Mouse (Mus musculus): ENCODE measurements around the gene Dydc2. TPM values are rescaled to one million over a fixed set of nuclear protein-coding genes. Genes with fewer than 3 reads are reported as not detected.

The Dydc2 gene
- total and polyA plus RNA-seq, 2 experiments: not detected

DNA sequence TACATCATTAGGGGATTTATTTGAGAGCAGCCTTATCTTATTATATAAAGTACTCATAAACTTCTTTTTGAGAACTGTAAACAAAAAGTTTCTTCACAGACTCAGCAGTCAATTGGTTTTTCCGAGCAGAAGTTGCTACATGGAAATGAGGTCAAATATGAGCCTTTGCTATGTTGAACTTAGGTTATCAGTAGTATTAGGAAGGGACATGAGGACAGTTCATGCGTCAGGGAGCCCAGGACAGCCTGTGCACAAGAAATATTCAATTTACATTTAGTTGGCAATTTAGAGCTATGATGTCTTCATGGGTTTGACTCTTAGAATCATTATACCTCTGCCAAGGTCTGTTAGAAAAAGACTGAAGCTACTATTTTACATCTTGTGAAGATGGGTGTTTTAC, 33.3 kb upstream of the Dydc2 start:
- H3K27ac ChIP-seq (replicated peaks; ENCODE audit: insufficient read depth, low read depth, low read length): peak overlapping the region; percentile 62; the same call in 1 of the 2 replicates

DNA sequence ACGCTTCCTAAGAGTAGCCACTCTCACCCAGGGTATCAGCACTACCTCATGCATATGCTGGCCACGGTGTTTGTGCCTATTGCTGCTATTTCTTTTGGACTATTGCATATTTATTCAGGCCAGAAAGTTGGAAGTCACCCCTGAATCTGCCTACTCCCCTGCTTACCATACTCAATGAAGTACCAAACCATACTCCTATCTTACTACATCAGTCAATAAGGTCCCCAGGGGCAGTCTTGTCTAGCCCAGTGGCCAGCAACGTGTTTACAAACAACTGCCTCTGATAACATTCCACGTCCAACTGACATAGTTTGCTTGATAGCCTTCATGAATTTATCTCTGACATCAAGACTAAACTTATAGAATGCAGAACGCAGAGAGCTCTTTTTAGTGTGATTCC, 32.2 kb upstream of the Dydc2 start:
- WGBS: 25% methylated on average over 5 of the region's 5 CpGs

More for the DNA sequence above, 33.3 kb upstream of the Dydc2 start:
- peaks cover 17% of the 10 kb centered on the region for H3K36me3 ChIP-seq (ENCODE audit: control insufficient read depth, insufficient read depth, low read length)
- TF ChIP-seq CTCF (IDR thresholded peaks at IDR 0.05; ENCODE audit: low read depth, low read length): no peak
- no peak for TF ChIP-seq POLR2A (IDR thresholded peaks at IDR 0.05; ENCODE audit: extremely low read depth, insufficient read depth, low read length)
- H3K27me3 ChIP-seq (ENCODE audit: control insufficient read depth, insufficient read depth, low read length): no peaks in the 10 kb centered on the region
- no peak overlapping the region for H3K4me3 ChIP-seq (ENCODE audit: insufficient read depth, low read depth, low read length)
- peak; percentile 97 for DNase-seq (ENCODE audit: extremely low read depth, low read depth, low spot score)
- H3K9ac ChIP-seq (ENCODE audit: low read depth, low read length): no peak overlapping the region
- WGBS: 4% methylated on average over 2 of the region's 2 CpGs
- H3K79me2 ChIP-seq (ENCODE audit: control insufficient read depth, insufficient read depth, low read length): peaks cover 14% of the 10 kb centered on the region; the same call in 1 of the 2 replicates
- H3K4me1 ChIP-seq (ENCODE audit: control insufficient read depth, insufficient read depth, low read length): peaks cover 27% of the 10 kb centered on the region

DNA sequence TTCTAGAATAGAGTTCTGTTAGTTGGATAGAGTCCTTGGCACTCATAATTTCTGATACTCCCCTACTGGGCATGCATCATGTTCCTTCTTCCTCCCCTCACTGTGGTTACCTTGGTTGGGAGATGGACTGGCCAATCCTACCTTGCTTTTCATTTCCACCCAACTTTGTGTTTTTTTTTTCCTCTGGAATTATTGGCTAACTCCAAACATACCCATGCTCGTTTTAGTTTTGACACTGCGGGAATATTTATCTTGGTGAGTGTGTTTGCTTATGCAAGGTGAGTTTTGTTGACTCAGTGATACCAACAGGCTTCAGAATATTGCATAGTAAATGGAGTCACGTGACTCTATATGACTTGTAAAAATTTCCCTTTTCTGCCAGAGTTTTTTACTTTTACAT, 31.7 kb upstream of the Dydc2 start:
- Histone ChIP-seq H3K27me3 (ENCODE audit: control insufficient read depth, insufficient read depth, low read length) (no peaks in the 10 kb centered on the region), H3K79me2 (ENCODE audit: control insufficient read depth, insufficient read depth, low read length) (peaks cover 3% of the 10 kb centered on the region; the same call in 1 of the 2 replicates), H3K4me1 (ENCODE audit: control insufficient read depth, insufficient read depth, low read length) (peaks cover 30% of the 10 kb centered on the region), H3K27ac (replicated peaks; ENCODE audit: insufficient read depth, low read depth, low read length) (peak overlapping the region; percentile 97; the same call in 1 of the 2 replicates), H3K9ac (ENCODE audit: low read depth, low read length) (no peak overlapping the region), H3K4me3 (ENCODE audit: insufficient read depth, low read depth, low read length) (no peak overlapping the region), H3K36me3 (ENCODE audit: control insufficient read depth, insufficient read depth, low read length) (peaks cover 3% of the 10 kb centered on the region; the same call in 1 of the 2 replicates)
- WGBS: 18% methylated on average over 3 of the region's 3 CpGs
- TF ChIP-seq POLR2A (IDR thresholded peaks at IDR 0.05; ENCODE audit: extremely low read depth, insufficient read depth, low read length): no peak
- TF ChIP-seq CTCF (IDR thresholded peaks at IDR 0.05; ENCODE audit: low read depth, low read length): no peak
- peak; percentile 99 for DNase-seq (ENCODE audit: extremely low read depth, low read depth, low spot score)

More for the DNA sequence above, 32.2 kb upstream of the Dydc2 start:
- Histone ChIP-seq H3K9ac (ENCODE audit: low read depth, low read length) (peak overlapping the region; percentile 60), H3K36me3 (ENCODE audit: control insufficient read depth, insufficient read depth, low read length) (peaks cover 7% of the 10 kb centered on the region; the same call in 1 of the 2 replicates), H3K27ac (replicated peaks; ENCODE audit: insufficient read depth, low read depth, low read length) (peak overlapping the region; percentile 97), H3K79me2 (ENCODE audit: control insufficient read depth, insufficient read depth, low read length) (peaks cover 8% of the 10 kb centered on the region; the same call in 1 of the 2 replicates), H3K4me1 (ENCODE audit: control insufficient read depth, insufficient read depth, low read length) (peaks cover 27% of the 10 kb centered on the region), H3K27me3 (ENCODE audit: control insufficient read depth, insufficient read depth, low read length) (no peaks in the 10 kb centered on the region), H3K4me3 (ENCODE audit: insufficient read depth, low read depth, low read length) (no peak overlapping the region)
- TF ChIP-seq POLR2A (IDR thresholded peaks at IDR 0.05; ENCODE audit: extremely low read depth, insufficient read depth, low read length) (no peak), CTCF (IDR thresholded peaks at IDR 0.05; ENCODE audit: low read depth, low read length) (no peak)
- DNase-seq (ENCODE audit: extremely low read depth, low read depth, low spot score): peak; percentile 78

DNA sequence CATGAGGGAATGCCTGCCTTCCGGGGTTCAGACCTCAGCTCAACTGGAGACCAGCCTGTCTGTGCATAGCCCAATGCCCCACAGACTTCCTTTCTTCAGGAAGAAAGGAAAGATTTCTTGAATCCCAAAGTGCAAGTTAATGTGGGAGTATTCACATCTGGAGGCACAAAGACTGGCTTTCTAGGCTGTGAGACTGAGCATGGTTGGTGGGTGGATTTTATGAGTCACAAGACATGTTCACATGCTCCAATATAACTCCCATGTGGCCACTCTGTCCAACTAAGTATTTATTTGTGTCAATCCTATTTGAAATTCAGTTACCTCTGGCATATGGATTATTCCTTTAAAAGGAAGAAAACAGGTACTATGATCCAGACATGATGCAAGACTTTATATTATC, 29.7 kb upstream of the Dydc2 start:
- no peaks in the 10 kb centered on the region for H3K27me3 ChIP-seq (ENCODE audit: control insufficient read depth, insufficient read depth, low read length)
- TF ChIP-seq CTCF (IDR thresholded peaks at IDR 0.05; ENCODE audit: low read depth, low read length) (no peak), POLR2A (IDR thresholded peaks at IDR 0.05; ENCODE audit: extremely low read depth, insufficient read depth, low read length) (no peak)
- no peaks in the 10 kb centered on the region for H3K79me2 ChIP-seq (ENCODE audit: control insufficient read depth, insufficient read depth, low read length)
- H3K9ac ChIP-seq (ENCODE audit: low read depth, low read length): no peak overlapping the region
- H3K4me3 ChIP-seq (ENCODE audit: insufficient read depth, low read depth, low read length): no peak overlapping the region
- WGBS: 90% methylated on average over 1 of the region's 1 CpGs
- H3K4me1 ChIP-seq (ENCODE audit: control insufficient read depth, insufficient read depth, low read length): peaks cover 34% of the 10 kb centered on the region
- peak; percentile 39 for DNase-seq (ENCODE audit: extremely low read depth, low read depth, low spot score)
- H3K36me3 ChIP-seq (ENCODE audit: control insufficient read depth, insufficient read depth, low read length): no peaks in the 10 kb centered on the region
- H3K27ac ChIP-seq (replicated peaks; ENCODE audit: insufficient read depth, low read depth, low read length): peak overlapping the region; percentile 47

DNA sequence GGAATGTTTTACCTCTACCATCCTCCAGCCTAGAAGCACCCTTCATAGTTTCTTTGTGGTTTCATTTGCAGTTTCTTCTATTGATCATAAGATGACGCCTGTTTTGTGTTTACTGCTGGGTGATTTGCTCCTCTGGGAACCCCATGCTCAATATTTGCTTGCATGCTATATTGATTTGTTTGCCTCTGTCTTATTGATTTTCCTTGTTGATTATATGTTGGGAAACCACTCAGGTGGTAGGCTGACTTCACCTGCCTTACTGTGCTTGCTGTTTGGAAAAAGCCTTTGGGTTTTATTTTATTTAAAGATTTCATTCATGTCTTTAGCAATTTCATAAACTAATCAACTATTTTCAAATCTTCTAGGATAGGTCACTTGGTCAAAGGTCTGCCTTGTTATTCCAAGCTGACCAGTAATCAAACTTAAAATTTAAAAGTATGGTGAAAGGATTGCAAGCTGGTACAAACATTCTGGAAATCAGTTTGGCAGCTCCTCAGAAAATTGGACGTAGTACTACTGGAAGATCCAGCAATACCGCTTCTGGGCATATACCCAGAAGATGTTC, 27.4 kb upstream of the Dydc2 start:
- 26% methylated on average over 3 of the region's 3 CpGs for WGBS
- Histone ChIP-seq H3K4me3 (ENCODE audit: insufficient read depth, low read depth, low read length) (no peak overlapping the region), H3K36me3 (ENCODE audit: control insufficient read depth, insufficient read depth, low read length) (no peaks in the 10 kb centered on the region), H3K9ac (ENCODE audit: low read depth, low read length) (no peak overlapping the region), H3K4me1 (ENCODE audit: control insufficient read depth, insufficient read depth, low read length) (peaks cover 28% of the 10 kb centered on the region), H3K79me2 (ENCODE audit: control insufficient read depth, insufficient read depth, low read length) (no peaks in the 10 kb centered on the region), H3K27ac (replicated peaks; ENCODE audit: insufficient read depth, low read depth, low read length) (peak overlapping the region; percentile 66), H3K27me3 (ENCODE audit: control insufficient read depth, insufficient read depth, low read length) (no peaks in the 10 kb centered on the region)
- DNase-seq (ENCODE audit: extremely low read depth, low read depth, low spot score): peak; percentile 95
- TF ChIP-seq CTCF (IDR thresholded peaks at IDR 0.05; ENCODE audit: low read depth, low read length): no peak
- no peak for TF ChIP-seq POLR2A (IDR thresholded peaks at IDR 0.05; ENCODE audit: extremely low read depth, insufficient read depth, low read length)

DNA sequence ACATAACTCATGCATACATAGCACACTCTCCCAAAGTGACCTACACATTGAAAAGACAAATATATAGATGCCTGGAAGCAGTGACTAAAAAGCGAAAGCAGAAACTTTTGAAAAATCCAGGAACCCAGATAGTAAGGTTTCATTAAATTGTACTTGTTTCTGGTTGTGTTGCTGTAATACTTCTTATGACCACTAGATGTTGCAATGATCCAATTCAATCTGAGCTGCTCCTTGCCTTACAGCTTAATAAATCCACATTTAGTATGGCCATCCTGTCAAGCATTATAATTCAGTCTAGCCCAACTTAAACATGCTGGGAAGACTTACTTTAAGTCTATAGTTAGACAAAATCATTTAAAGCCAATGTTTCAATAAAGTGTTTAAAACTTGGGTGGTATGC, 25.1 kb upstream of the Dydc2 start:
- no peak overlapping the region for H3K4me3 ChIP-seq (ENCODE audit: insufficient read depth, low read depth, low read length)
- H3K27me3 ChIP-seq (ENCODE audit: control insufficient read depth, insufficient read depth, low read length): no peaks in the 10 kb centered on the region
- H3K9ac ChIP-seq (ENCODE audit: low read depth, low read length): no peak overlapping the region
- 14% methylated on average over 1 of the region's 1 CpGs for WGBS
- H3K4me1 ChIP-seq (ENCODE audit: control insufficient read depth, insufficient read depth, low read length): peaks cover 15% of the 10 kb centered on the region; the same call in 1 of the 2 replicates
- no peaks in the 10 kb centered on the region for H3K36me3 ChIP-seq (ENCODE audit: control insufficient read depth, insufficient read depth, low read length)
- peak; percentile 72 for DNase-seq (ENCODE audit: extremely low read depth, low read depth, low spot score)
- no peak for TF ChIP-seq POLR2A (IDR thresholded peaks at IDR 0.05; ENCODE audit: extremely low read depth, insufficient read depth, low read length)
- peak; percentile 79 for TF ChIP-seq CTCF (IDR thresholded peaks at IDR 0.05; ENCODE audit: low read depth, low read length)
- no peak overlapping the region for H3K27ac ChIP-seq (replicated peaks; ENCODE audit: insufficient read depth, low read depth, low read length)
- no peaks in the 10 kb centered on the region for H3K79me2 ChIP-seq (ENCODE audit: control insufficient read depth, insufficient read depth, low read length)
